Mouse (Mus musculus): ENCODE results near the gene Pigu.

Gene Pigu

DNA sequence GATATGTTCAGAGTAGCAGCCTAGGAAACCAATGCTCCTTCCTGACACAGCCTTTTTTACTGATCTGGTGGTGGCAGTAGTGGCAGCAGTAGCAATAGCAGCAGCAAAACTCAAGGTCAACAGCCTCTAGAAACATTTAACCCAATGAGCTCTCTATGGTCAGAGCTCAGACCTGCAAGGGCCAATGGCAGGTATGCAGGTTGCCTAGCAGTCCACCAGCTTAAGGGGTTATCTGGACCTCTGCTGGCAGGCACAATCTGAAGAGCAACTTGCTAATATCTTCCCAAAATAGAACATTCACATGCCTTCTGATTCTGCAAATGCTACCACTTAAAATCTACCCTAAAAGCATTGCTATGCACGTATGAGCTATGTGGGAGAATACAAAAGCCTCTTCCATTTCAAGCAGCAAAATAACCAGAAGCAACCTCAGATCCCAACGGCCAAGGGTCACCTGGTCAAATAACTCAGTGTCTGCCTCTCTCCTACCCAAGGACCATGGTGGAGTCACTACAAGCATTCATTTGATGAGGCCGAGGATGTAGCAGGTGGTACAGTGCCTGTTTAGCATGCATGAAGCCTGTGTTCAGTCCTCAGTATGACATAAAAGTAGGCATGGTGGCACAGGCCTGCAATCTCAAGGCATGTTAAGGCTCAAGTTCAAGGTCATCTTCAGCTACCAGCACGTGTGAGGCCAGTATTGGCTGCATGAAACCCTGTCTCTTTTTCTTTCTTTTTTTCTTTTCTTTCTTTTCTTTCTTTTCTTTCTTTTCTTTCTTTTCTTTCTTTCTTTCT is 69.6 kb downstream of the Pigu start:
- DNase-seq (ENCODE audit: low spot score) = no peak

DNA sequence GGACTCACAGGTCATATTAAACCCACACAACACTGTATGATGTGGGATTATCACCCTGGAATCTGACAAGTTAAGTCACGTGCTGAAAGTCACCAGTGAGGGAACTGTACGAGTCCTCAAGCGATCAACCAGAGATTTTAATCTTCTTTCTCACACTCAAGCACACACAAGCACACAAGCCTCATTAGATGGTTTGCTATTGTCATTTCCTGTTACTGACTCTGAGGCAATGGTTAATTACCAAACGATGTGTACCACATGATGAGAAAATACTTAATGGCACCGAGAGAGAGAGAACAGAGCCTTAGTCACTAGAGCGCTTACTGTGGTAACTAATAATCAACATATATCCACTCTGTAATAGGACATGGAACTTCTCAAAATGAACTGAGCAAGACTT is 71.5 kb downstream of the Pigu start:
- no peak for DNase-seq (ENCODE audit: low spot score)

DNA sequence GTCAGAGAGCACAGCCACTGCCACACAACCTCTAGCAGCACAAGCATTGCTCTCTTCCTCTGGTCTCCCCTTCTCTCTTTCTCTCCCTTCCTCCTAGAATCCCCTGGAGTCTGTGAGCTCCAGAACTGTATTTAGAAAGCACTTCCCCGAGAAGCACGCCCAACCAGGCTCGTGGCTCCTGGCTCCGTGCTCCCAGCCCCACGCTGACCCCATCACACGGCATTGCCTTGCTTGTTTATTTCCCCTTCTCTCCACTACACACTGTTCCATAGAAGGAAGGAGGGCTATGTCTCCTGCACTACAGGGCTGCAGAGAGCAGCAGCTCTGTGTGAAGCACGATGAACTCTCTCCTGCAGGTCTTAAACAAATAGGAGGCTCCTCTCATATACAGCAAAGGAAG is 72.6 kb downstream of the Pigu start:
- DNase-seq (ENCODE audit: low spot score) = no peak

DNA sequence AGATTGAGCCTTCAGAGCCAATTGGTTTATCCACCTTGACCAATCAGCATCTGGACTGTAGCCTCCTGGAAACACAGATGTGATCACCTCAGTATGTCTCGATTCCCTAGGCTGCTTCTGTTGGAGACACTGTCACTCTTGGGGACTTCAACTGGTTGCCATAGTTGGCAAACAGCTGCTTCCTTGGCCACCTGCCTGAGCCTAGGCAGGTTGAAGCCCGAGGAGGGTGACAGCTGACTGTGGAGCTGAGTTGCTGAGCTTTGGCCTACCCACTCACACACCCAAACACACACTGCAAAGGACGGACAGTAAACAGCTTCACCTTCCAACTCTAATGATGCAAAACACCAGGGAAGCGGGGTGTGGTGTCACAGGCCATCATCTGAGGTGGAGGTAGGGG is 73.4 kb downstream of the Pigu start:
- DNase-seq (ENCODE audit: low spot score) = no peak

DNA sequence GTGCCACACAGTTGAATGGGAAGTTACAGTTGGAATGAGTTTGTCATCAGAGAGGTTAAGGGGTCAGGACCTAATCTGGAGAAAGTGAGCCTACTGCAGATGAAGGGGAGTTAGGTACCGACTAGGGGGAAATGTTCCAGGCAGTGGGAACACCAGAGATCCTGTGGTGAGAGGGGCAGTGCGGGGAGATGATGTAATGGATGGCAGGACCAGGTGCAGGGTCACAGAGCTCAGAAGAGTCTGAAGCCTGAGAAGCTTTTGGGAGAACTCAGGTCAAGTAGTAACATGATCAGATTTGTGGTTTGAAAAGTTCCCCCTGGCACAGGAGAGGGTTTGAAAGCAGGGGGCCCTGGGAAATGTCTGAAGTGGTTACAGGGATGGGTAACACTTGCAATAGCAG is 77.1 kb downstream of the Pigu start:
- no peak for DNase-seq (ENCODE audit: low spot score)

DNA sequence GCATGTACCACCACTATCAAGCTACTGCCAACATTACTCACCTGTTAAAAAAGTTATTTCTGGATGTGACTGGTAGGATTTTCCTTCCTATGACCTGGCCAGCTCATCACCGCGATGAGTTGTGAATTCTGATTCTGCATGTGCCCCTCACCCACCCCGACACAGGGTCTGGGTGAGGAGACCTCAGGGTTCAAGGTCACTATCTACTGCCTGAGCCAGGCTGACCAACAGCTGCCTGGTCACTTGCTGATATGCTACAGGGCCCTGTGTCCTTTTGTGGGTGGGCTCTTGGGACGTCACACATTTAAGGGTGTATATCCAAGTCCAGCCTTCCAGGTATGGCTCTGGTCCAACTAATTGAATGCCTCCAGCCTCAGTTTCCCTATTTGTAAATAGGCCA is 78.1 kb downstream of the Pigu start:
- no peak for DNase-seq (ENCODE audit: low spot score)

DNA sequence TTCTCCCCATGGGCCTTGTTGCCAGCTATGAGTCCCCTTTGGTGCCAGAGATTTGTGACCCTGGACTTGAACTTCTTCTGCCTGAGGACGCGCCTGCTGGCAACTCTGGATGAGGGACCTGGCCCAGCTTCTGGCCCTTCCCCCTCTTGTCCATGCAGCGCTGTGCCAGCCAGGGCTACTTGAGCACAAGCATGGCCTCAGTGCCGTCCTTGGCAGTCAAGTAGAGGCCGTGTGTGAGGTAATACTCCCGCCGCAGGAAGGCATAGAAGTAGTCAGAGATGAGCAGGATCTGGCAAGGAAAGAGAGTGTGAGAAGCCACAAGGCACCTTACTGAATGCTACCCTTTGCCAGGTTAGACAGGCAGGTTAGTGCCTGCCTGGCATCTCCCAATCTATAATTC is 78.9 kb downstream of the Pigu start:
- no peak for DNase-seq (ENCODE audit: low spot score)

DNA sequence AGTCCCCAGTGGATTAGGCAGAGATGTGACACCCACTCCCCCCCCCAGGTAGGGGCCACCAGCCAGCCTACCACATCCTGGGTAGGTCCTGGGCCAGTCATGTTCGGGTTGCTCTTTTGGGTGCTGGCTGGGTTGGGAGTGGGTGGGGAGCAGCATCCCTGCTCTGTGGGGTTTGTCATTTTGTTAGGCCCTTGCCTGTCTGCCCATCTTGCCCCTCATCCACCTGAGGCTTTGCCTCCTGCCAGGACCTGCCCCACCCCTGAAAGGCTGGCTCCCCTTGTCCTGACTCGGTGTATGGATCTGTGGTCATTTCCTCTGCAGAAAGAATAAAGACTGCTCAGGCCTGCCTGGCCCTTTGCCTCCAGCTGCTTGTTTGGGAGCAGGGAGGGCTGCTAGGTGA is 79.5 kb downstream of the Pigu start:
- DNase-seq (ENCODE audit: low spot score) = no peak

DNA sequence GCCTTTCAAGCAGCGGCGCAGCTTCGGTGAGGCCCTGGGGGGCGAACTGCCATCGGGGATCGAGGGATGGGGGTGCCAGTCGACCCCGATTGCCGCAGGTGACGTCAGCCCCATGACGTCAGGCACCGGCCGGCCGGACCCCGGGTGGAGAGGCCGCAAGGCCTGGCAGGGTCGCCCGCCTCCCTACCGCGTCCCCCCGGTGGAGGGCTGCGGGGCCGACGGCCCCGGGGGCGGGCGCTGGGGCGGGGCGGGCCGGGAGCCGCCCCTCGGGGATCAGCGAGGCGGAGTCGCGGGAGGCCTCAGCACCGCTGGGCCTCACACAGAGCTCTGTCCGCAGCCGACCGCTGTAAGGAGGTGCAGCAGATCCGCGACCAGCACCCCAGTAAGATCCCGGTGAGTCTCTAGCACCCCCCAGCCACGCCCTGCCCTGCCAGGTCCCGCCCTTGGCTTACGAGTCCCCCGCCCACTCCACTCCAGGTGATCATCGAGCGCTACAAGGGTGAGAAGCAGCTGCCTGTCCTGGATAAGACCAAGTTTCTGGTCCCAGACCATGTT is 80.5 kb downstream of the Pigu start:
- DNase-seq (ENCODE audit: low spot score) = peak; percentile 50

DNA sequence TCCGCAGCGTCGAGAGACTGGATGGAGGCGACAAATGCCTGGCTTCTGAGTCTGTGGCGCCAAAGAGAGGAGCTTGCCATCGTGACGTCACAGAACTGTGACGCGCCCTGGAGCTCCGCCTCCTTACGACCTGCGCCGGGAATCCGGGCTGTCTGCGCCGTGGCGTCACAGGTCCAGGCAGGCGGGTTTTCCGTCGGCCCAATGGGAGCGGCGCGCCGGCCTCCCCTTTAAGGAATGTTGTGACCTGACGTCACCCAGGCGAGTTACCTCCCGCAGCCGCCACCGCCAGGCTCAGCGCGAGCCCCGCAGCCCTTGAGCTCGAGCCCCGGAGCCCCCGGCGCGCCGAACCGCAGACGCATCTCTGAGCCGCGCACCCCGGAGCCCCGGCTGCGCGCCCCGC is 81.0 kb downstream of the Pigu start, which contains the start of gene Map1lc3a:
Gene Map1lc3a (plus strand): TSS at position 103 of the 400 bp plus-strand sequence.
- peak; percentile 95 for DNase-seq (ENCODE audit: low spot score)

DNA sequence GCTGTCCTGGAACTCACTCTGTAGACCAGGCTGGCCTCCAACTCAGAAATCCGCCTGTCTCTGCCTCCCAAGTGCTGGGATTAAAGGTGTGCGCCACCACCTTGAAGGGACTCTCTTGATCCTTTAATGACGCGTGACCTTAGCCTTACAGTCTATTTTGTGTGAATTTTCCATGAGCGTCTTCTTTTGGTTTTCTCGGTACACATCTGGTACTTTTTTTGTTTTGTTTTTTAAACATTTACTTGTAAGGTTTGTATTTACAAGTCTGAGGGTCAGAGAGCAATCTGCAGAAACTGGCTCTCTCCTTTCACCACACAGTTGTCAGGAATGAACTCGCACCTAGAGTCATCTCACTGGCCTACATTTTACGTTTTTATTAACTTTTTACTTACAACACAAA is 83.6 kb downstream of the Pigu start:
- no peak for DNase-seq (ENCODE audit: low spot score)

DNA sequence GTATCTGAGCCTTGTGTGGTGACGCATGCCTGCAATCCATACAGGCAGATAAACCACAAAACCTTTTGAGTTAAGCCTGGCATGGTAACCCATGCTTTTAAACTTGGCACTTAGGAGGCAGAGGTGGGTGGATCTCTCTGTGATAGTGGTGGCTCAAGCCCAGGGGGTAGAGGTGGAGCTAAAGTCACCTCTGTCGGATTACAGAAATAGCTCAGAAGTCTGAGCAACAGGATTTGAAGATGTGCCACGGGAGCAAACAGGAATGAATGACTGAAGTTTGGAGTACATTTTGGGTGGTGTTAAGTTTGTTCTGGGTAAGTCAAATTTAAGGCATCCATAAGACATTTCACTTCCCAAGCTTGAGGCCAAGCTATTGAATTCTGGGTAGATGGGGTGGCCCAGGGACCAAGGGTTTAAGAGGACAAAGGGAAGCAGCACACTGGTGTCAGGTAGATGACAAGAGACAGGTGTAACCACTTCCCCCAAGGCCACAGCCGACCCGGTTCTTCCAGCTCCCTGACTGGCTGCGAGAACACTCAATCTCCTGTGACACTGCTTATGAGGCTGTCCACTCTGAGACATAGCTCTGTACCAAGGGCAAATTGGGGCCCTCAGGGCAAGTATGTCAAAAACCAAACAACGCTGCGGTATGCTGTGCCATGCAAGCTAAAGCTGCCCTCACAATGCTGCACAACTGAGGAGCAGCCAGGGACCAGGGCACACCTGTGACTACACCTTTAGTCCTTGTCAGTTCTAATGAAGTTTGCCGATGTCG is 84.6 kb downstream of the Pigu start:
- no peak for DNase-seq (ENCODE audit: low spot score)

DNA sequence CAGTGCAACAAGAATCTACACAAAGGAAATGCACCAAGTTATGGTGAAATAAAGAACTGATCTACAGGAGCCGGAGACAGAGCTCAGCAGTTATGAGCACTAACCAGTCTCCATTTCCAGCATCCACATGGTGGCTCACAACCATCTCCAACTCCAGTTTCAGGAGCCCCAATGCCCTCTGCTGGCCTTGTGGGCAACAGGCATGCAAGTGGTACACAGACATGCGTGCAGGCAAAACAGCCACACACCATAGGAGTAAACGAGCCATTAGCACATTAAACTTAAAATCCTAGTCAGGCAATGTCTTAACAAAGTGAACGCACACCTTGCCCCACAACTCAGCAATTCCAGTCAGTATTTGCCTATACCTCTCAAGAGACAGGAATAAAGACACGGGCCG is 85.3 kb downstream of the Pigu start:
- DNase-seq (ENCODE audit: low spot score) = no peak

DNA sequence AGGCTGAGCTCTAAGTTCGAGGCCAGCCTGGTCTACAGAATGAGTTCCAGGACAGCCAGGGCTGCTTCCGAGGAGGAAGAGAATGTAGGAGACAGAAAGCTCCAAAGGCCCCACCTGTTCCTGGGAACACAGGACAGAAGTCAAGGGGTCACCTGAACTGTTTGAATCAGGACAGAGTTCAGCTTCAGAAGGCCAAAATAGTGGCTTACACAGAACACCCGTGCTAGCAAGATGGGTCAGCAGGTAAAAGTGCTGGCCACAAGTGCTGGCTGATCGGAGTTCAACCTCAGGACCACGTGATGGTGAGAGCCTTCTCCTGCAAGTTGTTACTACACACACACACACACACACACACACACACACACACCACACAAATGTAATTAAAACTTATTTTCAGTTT is 90.3 kb downstream of the Pigu start:
- no peak for DNase-seq (ENCODE audit: low spot score)

DNA sequence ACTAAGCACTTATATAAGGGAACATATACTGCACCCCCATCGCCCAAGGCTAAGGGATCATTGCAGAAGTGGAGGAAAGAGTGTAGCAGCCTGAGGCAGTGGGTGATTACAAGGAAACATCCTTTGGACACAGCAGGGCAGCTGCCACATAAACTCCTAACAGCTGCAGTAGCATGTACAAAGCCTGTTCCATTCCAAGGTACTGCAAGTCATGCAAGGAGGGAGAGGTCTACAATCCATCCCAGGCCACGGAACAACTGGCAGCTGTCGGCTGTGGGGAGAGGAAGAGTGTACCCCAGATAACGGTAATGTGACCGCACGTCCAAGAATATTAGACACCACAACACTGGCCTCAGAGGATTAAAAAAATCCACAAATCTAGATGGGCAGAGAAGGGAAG is 91.7 kb downstream of the Pigu start:
- no peak for DNase-seq (ENCODE audit: low spot score)

DNA sequence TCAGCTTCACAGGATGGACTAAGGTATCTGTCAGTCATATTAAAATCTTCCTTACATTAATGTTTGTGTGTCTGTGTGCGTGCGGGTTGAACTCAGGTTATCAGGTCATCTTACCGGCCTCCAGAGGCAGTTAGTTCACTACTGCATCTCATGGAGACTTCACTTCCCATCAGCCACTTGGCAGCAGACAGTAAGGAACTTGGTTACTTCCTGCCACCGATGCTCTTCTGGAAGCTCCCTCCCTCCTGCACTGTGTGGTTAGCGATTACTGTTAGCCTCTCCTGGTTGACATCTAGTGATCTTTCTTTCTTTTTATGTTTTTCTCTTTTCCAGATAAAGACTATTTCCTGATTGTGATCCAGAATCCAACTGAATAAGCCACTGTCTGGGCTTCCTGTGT is 107.6 kb downstream of the Pigu start:
- no peak for DNase-seq (ENCODE audit: low spot score)

DNA sequence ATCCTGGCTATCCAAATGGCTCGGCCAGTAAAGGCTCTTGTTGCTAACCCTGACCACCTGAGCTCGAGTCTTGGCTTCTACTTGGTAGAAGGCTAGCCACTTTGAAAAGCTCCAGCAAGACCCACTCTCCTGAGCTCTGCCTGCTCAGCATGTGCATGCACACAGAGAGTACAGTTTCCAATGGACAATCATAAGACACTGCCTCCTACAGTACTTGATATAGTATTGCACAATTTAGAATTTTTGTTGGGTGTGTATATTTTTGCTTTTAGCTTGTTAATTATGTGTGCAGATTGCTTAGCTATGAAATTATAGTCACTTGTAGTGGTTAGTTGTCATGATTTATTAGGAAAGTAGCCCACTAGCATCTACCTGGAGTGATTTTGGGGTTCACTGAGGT is 108.5 kb downstream of the Pigu start:
- no peak for DNase-seq (ENCODE audit: low spot score)

DNA sequence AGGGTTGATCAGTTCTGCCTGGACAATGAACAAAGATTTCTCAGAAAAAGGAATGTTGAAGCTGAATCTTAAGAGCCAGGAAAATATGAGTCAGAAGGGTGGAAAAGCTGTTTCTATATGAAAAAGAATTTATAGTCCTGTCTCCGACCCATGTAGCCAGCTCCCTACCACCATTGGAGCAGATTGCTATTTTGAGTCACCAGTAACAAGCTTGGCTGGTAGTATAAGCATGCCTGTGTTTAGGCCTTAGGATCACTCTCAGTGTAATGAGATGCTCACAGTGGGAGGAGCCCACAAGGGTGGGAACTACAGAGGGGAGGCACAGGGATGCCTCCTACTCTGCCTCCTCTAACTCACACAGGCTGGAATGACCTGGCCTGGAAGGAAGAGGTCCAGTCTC is 109.0 kb downstream of the Pigu start:
- no peak for DNase-seq (ENCODE audit: low spot score)

DNA sequence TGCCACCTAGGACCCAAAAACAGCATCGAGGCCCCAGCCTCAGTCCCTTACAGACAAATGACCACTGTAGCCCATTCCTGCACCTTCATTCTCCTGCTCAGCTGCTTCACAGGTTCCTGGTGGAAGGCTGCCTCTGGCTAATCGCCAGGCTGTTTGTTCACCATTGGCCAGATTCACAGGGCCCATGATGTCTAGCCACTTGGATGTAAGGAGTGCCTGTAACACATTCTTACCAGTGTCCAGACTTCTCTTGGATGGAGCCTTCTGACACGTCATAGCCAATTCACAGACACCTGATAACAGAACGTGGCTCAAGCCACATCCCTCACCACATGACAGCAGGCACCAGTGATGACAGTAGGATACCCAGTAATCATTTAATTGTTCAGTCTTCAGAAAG is 111.0 kb downstream of the Pigu start:
- DNase-seq (ENCODE audit: low spot score) = no peak

DNA sequence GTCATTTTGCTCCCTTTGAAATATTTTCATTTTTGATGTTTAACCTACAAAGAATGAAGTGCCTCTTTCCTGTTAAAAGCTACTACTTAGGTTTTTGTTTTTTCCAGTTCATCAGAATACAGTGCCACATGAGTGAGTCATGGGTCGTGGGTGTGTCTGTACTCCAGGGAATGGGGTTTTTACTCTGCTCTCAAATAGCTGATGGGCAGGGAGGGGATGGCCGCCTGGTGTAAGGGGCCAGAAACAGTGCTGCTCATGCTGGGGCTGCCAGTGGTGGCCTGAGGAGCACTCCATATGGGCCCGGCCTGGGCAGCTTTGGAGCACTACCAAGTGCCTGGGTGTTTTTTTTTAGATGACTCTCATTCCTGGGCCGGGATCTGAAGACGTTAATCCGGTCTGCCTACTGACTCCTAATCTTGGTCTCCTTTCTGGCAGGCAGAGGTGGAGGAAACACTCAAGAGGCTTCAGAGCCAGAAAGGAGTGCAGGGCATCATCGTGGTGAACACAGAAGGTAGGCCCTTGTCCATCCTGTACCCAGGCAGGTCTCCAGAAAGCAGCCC is 114.9 kb downstream of the Pigu start:
- DNase-seq (ENCODE audit: low spot score) = peak; percentile 24

DNA sequence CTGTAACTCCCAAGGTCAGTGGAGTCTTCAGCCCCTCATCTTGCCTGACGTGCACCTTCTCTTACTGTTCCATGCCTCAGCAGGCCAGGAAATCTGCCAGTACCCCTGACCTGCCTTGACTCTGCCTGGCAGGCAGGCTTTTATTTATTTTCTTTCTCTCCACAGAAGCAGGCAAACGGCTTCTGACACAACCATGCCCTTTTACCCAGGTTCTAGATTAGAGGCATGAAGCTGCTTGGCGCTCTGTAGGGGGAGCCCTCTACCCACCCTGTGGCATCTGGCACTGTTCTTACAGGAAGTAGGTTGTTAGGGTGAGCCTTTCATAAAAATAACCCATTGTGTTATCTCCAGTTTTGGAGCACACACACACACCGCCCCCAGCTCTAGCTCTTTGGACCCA is 116.3 kb downstream of the Pigu start:
- no peak for DNase-seq (ENCODE audit: low spot score)

DNA sequence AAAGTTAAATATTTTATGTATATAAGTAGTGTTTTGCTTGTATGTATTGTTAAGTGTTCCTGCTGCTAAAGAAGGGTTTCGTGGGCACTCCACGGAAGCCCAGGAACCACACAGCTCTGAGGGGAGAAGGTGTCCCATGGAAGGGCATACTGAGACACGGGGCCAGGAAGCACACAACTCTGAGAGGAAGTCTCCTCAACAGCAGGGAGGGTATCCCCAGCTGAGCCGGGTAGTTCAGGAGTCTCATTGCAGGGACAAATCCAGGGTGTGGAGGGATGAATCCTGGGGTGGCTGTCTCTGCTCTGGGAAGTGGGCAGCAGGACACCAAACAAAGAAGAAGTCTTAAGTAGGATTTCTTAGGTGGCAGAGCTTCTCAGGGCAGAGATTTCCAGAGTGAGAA is 120.0 kb downstream of the Pigu start:
- DNase-seq (ENCODE audit: low spot score) = no peak

DNA sequence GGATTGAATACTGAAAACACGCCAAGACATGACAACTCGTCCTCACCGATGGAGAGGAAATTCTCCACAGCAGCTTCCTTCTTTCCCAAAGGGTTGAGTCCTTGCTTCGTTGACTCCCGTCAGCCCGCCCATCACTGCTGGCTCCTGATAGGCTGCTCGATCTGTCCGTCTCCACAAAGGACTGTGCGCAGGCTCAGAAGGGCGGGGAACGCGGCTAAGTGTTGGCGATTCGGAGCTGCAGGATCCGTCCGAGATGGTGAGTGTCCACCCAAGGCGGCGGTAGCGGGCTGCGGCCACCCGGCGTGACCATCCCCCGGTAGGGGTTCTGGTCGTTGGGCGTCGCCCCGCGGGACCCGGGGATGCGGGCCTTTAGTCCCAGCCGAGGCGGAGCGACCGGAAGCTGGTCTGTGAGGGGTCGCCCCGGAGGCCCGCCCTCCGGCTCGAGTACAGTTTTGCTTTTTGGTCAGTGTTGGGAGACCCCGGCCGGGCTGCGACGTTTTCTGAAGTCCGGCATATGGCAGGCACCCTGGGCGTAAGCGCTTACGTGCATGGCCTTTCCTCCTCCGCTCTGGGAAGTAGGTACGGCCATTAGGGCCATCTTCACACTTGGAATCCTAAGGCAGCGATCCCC is 120.8 kb downstream of the Pigu start, which contains the start of gene Dynlrb1:
Gene Dynlrb1 (plus strand): TSS at position 172 of the 631 bp plus-strand sequence.
- DNase-seq (ENCODE audit: low spot score) = peak; percentile 99
